Mouse (Mus musculus) cerebellum, adult 11-12 months (tissue): ENCODE measurements around the gene Zdhhc14.

Experiments used
- DNase-seq: peaks from one replicate; pipeline ENCODE4 v3.0.0; 2022

Zdhhc14 gene

DNA sequence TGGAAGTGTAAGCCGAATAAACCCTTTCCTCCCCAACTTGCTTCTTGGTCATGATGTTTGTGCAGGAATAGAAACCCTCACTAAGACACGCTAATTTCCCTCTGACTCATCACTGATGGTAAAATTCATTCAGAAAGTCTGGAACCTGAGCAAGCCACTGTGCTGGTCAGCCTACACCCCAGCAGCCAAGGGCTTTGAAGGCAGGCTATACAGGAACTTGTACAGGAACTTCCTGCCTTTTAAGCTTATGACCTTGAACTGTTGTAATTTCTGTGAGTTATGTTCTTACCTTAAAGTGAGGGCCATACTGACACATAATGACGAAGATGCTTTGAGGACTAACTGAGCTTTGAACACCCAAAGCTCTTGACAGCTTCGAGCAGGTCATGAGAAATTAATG, 67.9 kb downstream of the Zdhhc14 start:
- DNase-seq = no peak

DNA sequence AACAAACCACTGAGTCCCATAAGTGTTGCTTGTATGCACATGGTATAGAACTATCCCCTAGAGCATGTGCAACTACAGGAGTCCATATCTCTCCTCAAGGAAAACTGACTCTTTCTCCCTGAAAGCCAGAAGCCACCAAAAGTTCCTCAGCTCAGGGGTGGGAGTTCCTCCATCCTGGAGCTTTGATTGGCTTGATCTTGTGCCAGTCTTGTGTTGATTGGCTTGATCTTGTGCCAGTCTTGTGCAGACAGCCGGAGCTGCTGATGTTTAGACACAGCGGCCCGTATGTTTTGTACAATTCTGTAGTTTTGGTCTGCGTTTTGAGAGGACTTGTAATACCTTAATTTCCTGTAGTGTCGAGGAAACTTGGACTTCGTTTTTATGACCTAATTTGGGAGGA, 70.8 kb downstream of the Zdhhc14 start:
- peak; percentile 37 for DNase-seq

DNA sequence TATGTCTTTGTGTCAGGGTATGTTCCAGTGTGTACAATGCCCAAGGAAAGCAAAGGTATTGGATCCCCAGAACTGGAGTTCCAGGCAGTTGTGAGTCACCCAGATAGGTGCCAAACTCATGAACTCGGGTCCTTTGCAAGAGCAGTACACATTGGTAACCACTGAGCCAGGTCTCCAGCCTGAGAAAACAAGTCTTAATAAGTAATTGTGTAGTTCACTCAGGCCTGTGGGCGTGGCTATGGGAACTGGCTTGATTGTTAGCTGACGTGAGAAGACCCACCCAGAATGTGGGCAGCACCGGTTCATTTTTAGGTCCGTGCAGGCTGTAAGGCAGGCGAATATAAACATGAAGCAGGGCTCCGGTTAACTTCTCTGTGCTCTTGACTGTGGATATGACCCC, 73.6 kb downstream of the Zdhhc14 start:
- no peak for DNase-seq

DNA sequence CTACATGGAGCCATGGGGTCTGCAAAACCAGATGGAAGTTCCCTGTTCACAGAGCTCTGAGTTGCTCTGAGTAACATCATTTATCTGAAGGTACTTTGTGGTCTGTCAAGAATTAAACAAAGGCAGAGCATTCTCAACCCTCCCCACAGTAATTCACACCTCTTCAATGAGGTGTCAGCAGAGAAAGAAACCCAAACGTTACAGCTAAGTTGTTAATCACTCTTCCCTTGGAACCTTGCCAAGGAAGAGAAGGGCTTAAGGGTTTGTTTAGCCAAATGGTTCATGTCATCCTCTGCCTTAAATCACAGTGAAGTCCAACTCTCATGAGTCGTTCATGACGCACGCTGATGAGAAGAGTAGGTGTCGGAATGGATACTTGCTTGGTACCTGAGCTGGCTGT, 75.6 kb downstream of the Zdhhc14 start:
- no peak for DNase-seq

DNA sequence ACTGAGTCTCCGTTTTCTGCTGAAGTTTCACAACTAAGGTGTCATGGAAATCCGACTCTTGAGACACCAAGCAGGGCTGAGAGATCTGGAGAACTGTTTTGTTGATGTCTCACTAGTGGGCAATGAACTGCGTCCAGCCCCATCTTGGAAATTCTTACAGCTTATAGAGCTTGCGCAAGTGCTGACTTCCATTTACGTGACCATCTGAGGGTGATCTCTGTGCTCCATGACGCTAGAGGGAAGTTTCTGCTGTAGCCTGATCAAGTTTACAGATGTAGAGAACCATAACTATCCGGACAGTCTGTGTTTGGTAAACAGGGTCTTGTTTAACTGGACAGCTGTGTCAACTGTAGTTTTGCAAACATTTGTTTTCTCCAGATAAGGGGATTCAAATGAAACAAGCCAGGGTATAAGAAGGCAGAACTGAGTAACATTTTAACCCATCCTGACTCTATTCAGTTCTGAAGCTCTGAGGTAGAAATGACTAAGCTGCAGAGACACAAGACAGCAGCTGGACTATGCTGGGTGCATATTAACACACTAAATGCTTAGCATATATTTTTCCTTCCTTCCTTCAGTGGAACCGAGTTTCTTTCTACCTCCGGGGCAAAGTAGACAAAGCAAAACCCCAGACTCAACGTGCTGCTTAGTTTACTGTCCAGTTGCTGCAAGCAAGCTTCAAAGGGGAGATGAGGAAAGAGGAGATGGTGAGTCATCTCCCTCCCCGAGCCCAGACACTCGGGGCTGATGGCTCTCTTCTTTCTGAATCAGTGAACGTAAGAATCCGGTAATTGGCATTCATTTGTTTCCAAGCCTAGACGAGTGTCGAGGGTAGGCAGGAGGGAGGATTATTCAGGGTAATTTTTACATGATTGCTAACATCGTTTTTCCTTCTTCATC, 77.0 kb downstream of the Zdhhc14 start:
- no peak for DNase-seq

DNA sequence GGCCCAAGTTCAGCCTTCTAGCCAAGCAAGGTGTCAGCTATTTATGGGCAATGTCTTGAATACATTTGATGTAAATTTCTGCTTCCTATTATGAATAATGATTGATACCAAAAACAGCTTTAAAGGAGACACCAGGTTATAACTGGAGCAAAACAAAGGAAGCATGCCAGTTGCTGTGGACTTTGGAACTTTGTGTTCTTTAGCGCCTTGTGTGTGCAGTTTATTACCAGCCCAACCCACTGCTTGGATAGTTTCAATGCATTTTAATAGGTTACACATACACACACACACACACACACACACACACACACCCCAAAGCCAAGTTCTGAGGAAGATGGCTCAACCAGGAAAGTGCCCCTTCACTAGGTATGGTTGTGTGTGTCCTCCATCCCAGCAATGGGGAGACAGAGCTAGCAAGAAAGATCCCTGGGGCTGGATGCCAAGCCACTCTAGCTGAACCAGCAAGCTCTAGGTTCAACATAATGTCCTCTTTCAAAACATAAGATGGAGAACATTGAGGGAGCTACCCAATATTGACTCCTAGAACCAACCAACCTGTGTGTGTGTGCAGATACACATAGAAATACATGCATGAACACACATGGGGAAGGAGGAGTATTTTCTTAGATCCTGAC, 79.9 kb downstream of the Zdhhc14 start:
- DNase-seq = no peak

DNA sequence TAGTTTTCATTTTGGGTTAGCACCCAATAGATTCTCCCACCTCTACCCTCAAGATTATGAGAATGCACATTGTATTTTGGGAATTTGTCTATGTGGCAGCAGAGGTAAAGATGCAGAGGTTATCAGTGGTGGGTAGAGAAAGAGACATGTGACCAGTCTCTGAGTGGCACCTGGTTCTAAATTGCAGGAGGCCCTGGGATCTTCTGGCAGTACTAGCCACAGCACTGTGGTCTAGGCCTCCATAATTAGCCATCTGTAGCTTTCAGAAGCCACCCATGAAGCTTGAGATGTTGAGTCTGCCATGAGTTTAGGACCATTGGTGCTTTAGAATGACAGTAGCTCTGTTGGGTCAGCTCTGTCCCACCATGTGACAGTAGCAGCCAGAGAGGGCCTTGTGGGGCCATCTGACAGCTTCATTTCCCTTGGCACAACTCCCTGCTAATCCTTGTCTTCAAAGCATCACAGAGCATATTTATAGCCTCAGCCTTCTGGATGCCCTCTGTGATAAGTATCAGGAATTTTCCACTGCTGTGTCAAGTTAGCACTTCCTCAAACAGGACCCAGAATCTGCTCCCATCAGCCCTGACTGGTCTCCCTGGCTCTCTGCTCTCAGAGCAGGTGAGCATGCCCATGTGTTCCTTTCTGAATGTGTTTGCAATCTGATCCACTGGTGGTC, 80.5 kb downstream of the Zdhhc14 start:
- DNase-seq = peak; percentile 82

DNA sequence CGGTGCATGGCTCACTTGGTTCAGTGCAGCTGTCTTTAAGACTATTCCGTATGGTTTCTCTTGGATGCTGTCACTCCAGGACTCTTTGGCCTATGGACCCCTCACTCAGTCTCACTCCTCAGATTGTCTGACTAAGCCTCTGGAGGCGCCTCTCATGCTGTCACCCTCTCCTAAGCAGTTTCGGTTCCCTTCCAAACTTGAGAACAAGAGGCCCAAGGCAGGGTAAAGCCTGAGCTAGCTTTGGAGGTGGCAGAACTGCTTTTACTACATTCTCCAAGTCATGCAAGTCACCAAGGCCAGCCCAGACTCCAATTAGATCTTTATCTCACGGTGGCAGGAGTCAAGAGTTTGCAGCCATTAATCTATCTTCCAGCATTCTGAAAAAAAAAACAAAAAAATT, 82.3 kb downstream of the Zdhhc14 start:
- DNase-seq = no peak

DNA sequence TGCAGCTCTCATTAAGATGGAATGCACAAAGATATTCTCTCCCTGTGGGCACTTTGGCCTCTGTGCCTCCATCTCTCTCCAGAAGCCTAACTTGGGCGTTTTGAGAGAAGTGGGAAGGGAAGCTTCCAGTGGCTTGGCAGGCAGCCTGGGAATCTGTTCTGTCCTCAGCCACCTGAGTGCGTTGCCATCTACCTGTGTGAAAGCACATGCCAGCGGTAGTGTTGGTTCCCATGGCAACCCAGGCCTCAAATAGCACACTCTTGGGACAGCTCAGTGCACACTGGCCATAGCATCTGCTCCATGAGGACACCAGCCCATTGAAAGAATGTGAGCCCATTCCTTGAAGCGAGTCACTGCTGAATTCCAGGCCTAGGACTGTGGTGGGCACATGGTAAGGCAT, 83.2 kb downstream of the Zdhhc14 start:
- DNase-seq = peak; percentile 63

DNA sequence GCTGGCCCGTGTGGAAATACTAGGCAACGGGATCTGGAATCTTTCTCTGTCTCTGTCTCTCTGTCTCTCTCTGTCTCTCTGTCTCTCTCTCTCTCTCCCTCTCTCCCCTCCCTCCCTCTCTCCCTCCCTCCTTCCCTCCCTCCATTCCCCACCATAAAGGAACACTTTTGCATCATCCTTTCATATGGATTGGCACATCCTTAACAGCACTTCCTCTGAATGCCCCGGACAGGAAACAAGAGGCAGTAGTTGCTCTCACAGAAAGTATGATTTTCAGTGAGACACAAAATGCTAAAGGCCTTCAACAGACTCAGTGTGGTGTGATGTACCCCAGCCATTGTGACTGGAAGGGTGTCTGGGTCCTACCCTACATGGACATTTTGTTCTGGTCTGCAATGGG, 89.9 kb downstream of the Zdhhc14 start:
- DNase-seq = no peak

DNA sequence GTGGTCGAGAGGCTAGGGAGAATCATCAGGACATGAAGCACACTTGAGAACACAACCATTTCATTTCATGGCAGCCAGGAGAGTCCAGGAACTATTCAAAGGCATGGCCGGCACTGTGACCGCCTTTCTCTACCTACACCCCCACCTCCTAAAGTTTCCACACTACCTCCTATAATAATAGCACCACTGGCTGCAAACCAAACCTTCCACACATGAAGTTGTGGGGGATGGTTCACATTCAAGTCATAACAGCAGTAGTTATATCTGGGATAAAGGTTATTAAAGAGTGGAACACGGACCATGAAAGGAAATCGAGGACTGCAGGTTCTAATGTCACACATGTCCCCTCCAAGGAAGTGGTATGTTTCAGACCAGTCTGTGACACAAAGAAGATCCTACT, 90.6 kb downstream of the Zdhhc14 start:
- DNase-seq = no peak

DNA sequence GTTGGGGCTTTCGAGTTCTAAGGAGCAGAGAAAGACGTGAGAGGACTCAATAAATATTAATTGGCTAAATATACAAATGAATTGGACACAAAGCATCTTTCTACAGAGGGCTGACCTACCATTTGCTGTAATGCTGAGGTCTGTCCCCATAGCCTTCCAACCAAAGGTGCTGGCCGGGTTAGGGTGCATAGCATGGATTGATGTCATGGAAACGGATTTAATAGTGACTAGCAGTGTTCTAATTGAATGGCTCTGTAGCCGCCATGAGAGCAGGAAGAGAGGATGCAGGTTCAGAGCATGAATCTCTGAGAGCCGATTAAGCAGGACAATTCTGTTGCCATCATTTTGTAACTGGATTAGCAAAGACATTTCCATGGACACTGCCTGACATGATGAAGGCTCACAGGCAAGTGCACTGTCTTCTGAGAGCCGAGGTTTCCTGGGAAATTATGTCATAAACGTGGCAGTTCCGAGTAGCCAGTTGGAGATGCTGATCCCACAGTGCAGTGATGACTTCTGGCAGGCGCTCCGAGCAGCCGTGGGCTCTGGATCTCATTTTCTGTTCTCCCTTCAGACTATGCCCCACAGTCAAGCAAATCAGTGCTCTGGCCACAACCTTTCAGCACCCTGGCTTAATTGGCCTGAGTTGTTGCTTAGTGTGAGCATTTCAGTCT, 91.3 kb downstream of the Zdhhc14 start:
- DNase-seq = no peak

DNA sequence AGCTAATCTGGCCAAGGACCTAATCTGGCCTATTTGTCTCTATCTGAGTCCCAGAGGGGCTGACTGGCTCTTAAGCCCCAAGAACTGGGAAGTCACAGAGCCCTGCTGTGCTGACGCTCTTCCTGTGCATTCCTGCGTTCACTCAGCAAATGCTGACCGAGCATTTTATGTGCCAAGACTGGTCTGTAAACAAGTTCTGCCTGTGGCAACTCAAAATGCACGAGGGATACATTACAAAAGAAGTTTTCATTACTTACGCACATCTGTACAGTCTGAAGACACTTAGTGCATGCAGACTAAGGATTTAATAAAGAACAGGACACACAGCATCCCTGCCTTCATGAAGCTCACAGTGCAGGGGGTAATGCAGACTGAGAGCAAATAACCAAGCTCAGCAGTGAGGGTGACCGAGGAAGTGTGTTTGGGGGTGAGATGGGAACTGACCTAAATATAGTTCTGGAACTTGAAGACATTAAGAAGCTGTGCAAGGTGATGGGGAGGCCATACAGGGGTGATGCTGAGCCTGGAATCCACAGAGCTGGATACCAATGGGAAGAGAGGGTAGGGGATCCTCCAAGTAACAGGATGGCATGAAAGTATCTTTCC, 99.3 kb downstream of the Zdhhc14 start:
- no peak for DNase-seq

DNA sequence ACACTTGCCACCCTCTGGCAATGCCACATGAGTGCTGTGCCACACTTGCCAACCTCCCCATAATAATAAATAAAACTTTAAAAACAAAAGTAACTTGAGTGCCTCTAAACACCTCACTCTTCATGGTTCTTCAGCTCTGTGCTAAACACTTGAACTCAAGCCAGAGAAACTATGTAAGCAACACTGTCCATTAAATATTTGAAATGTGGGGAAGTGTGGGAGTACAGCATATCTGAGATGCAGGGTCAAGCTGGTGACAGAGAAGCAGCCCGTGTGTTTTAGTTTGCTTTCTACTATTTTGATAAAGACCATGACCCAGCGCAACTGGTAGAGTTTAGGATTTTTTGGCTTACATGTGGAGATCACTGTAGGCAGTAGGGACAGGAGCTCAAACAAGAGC, 100.7 kb downstream of the Zdhhc14 start:
- no peak for DNase-seq

DNA sequence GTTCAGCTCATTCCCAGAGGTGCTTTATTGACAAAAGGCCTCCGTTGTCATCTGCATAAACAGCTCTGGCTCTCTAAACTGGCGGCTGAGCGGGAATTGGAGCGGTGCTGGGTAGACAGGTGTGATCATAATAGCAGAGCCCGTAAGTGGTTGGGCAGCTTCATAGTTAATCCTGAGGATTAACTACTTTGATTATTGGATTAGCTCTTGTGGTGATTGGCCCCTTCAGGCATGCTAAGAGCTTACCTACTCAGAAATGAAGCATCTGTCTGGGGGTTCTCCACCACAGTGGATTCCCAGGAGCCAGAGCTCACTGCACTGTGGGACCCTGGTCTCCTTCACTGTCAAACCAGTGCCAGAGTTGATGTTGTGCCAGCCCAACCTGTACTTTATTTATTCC, 102.7 kb downstream of the Zdhhc14 start:
- DNase-seq = no peak

DNA sequence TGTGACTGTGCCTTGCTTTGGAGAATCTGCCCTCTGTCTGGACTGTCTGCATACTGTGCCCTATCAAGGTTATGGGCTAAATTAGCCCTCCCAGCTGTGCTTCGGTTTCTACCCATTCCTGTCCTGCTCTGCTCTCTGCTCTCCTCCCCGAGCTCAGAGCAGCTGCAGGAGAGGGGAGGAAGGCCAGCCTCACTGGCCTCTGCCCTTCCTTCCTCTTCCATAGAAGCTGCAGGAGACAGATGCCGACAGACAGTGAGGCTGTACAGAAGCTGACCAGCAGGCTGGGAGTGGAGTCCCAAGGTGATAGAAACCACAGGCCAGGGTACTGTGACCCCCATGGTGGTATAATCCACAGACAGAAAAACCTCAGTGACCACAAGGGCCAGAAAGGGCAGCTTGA, 104.1 kb downstream of the Zdhhc14 start:
- DNase-seq = no peak

DNA sequence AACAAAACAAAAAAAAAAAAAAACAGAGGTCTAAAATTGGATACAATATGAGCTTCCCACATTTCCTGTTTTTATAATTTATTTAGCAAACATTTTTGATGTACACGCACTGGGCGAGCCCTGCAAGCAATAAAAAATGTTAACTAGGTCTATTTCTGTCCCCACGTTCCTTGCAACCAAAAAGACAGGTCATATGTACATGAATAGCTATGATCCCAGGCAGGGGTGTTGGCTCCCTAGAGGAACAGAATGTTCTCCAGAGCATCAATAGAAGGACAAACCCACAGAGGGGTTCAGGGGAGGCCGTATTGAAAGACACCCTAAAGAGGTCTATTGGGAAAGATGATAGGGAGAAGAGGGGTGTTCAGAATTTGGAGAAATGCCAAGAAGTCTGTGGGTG, 106.6 kb downstream of the Zdhhc14 start:
- no peak for DNase-seq

DNA sequence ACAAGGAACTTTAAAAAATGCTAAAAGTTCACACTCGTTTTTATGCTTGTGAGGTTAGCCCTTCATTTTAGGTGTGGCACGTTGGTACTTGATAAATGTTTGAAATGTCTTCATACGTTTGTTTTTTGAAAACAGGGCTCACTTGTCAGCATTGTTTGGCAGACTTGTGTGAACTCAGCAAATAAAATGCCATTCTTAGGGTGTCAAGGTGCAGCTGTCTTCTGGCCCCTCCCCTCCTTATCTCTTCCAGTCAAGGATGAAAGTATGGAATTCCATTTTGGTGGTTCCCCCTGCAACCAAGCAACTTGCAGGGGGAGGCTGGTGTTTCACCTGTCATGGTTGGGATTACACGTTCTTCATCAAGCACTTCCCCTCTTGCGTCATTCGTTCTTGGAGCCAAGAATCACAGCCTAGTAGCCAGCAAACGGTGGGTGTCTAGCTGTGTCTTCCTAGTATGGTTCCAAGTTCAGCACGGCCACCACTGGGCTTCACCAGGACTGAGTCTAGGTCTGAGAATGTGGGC, 108.2 kb downstream of the Zdhhc14 start:
- no peak for DNase-seq

DNA sequence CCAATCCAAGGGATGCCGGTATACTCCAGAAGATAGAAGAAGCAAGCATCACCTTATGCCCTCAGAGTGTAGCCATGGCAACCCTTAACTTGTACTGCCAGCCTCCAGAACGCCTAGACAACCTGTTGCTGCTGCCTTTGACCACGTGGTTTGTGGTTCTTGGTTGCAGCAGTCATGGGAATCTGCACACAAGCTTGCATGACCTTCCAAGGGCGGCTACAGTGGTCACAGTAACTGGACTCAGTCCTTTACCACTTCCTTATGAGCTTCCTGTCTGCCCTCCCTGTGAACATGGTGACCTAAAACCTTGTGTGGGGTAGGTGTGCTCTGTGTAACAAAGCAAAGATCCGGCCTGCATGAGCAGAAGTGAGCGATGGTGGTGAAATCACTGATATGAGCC, 109.6 kb downstream of the Zdhhc14 start:
- DNase-seq = no peak

DNA sequence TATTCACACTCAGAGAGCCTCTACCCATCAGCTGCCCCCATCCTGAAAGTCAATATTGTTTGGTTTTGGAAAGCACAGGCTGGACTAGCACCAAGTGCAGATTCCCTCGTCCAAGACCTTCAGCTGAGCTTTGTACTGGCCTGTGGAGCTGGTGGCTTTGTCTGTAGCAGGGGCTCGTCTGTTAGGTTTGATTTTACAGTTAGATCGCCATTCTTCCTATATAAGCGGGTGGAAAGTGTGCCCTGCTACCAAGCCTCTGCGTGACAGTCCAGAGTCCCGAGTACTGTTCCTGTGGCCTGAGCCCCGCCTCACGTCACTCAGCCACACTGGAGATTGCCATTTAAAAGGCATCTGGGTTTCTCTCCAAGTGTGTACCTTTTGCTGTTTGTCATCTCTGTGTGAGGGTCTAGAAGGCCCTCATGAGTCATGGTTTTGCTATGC, 113.8 kb downstream of the Zdhhc14 start:
- no peak for DNase-seq

DNA sequence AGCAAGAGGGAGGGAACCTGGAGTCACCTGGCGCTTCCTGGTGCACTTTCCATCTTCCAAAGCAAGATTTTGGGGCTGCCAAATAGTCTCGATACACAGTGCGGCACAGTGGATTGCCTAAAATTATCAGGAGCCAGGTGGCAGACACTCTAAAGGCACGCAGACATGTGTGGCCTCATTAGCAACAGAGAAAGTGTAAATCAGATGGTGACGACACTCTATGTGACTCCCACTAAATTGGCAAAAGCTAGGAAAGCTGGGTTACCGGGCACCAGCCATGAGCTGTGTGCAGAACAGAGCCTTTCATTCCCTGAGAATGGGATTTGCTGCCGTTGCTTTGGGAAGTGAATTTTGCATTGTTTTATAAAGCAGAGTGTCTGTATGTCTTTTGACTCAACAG, 115.0 kb downstream of the Zdhhc14 start:
- peak; percentile 36 for DNase-seq

DNA sequence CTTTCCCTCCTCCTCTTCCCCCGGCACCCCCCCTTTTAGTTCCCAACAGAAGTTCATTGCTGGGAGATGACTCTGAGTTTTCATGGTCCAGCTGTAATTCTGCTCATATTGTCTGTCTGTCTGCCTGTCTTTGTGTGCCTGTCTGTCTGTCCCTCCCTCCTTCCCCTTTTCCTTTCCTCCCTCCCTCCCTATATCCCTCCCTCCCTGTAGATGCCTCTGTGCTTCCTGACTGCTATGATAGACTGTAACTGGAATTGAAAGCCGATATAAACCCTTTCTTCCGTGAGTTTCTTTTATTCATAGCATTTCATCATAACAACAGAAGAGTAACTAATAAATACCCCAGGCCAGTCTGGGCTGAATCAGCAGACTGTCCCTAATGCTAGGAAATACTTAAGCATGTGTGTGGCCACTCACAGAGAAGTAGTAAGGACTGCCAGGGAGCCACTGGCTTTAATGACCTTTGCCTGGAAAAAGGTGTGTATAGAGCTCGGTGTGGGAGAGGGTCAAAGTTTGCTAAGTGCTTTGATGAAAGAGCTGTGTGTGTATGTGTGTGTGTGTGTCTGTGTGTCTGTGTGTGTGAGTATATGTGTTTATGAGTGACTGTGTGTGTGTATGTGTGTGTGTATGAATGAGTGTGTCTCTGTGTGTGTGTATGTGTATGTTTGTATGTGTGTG, 117.7 kb downstream of the Zdhhc14 start:
- DNase-seq = no peak
